ENCODE assay signal across 8 mouse cellular contexts in genomic region chr15:84216461-84217084, GRCm38 (mm10). TPM values are rescaled to one million over a fixed set of nuclear protein-coding genes. Genes with fewer than 3 reads are reported as not detected.
DNase-seq lines count a peak whose midpoint lies in the region; ATAC-seq and TF ChIP-seq lines count a peak whose summit lies in the region.
"Had no signal": no experiment of that assay in that cellular context is flagged by ENCODE, and none has a peak within 500 bp of the region (broad histone marks: within the 10 kb centered on the region; RNA-seq: fewer than 3 reads in every experiment).

No protein-coding gene starts in this region.

- TF ChIP-seq CTCF in intestine, postnatal 0 days (IDR thresholded peaks at IDR 0.05; ENCODE audit: low read depth): no peak

- H3K4me1 ChIP-seq in intestine, embryonic 15.5 days (replicated peaks): peaks cover 14% of the 10 kb centered on the region; the same call in 1 of the 2 replicates
- H3K4me1 ChIP-seq in intestine, postnatal 0 days (replicated peaks; ENCODE audit: control insufficient read depth, insufficient read depth, low read length): no peaks in the 10 kb centered on the region
- peaks cover 19% of the 10 kb centered on the region for H3K4me1 ChIP-seq in embryonic facial prominence, embryonic 11.5 days (ENCODE audit: control insufficient read depth, insufficient read depth, low read length)
- H3K4me1 ChIP-seq in midbrain, embryonic 16.5 days (ENCODE audit: control insufficient read depth, insufficient read depth, low read length): peaks cover 9% of the 10 kb centered on the region; the same call in 1 of the 2 replicates

- H3K9ac ChIP-seq in intestine, embryonic 15.5 days: no peak overlapping the region
- no peak overlapping the region for H3K9ac ChIP-seq in intestine, postnatal 0 days (ENCODE audit: low read depth, low read length)
- H3K9ac ChIP-seq in embryonic facial prominence, embryonic 11.5 days (replicated peaks; ENCODE audit: low read length): no peak overlapping the region
- H3K9ac ChIP-seq in midbrain, embryonic 16.5 days (ENCODE audit: low read depth, low read length): no peak overlapping the region
- H3K9ac ChIP-seq: limb, embryonic 15.5 days had no signal

- no peaks in the 10 kb centered on the region for H3K27me3 ChIP-seq in intestine, embryonic 15.5 days (replicated peaks)
- H3K27me3 ChIP-seq in intestine, postnatal 0 days (replicated peaks; ENCODE audit: control insufficient read depth, insufficient read depth, low read length): no peaks in the 10 kb centered on the region
- H3K27me3 ChIP-seq in embryonic facial prominence, embryonic 11.5 days (ENCODE audit: control insufficient read depth, insufficient read depth, low read length): no peaks in the 10 kb centered on the region
- H3K27me3 ChIP-seq in midbrain, embryonic 16.5 days (ENCODE audit: control insufficient read depth, insufficient read depth, low read depth, low read length): no peaks in the 10 kb centered on the region

- no peaks in the 10 kb centered on the region for H3K9me3 ChIP-seq in intestine, embryonic 15.5 days
- no peaks in the 10 kb centered on the region for H3K9me3 ChIP-seq in intestine, postnatal 0 days (ENCODE audit: control insufficient read depth)
- H3K9me3 ChIP-seq in embryonic facial prominence, embryonic 11.5 days (replicated peaks; ENCODE audit: control insufficient read depth, low read length): no peaks in the 10 kb centered on the region
- no peaks in the 10 kb centered on the region for H3K9me3 ChIP-seq in midbrain, embryonic 16.5 days (replicated peaks; ENCODE audit: control insufficient read depth, low read length, poor library complexity, severe bottlenecking)
- H3K9me3 ChIP-seq: limb, embryonic 15.5 days had no signal

- DNase-seq in embryonic facial prominence, embryonic 11.5 days (ENCODE audit: low spot score): peak; percentile 75
- DNase-seq in kidney, adult 9 months: peak; percentile 81
- DNase-seq in T-cell, adult 2 months (ENCODE audit: low spot score): no peak
- no peak for DNase-seq in left cerebral cortex, postnatal 14 days (ENCODE audit: low spot score in 2 of 2)

- 0 out of 2 replicates have a peak, but pooled peaks have one; percentile 17 for ATAC-seq in intestine, embryonic 15.5 days
- ATAC-seq in intestine, postnatal 0 days: no peak
- no peak for ATAC-seq in embryonic facial prominence, embryonic 11.5 days (replicated peaks; ENCODE audit: insufficient number of reproducible peaks, low FRiP score, low TSS enrichment, low read depth)
- ATAC-seq in midbrain, embryonic 16.5 days: no peak

- H3K4me2 ChIP-seq in intestine, embryonic 15.5 days (replicated peaks): no peak overlapping the region
- H3K4me2 ChIP-seq in intestine, postnatal 0 days (replicated peaks; ENCODE audit: low read depth): no peak overlapping the region
- H3K4me2 ChIP-seq in embryonic facial prominence, embryonic 11.5 days (ENCODE audit: low read depth, low read length): no peak overlapping the region
- no peak overlapping the region for H3K4me2 ChIP-seq in midbrain, embryonic 16.5 days (ENCODE audit: low read length)
- H3K4me2 ChIP-seq: limb, embryonic 15.5 days had no signal

- H3K36me3 ChIP-seq in intestine, embryonic 15.5 days: 0 out of 2 replicates have a peak, but pooled peaks cover 12% of the 10 kb centered on the region
- H3K36me3 ChIP-seq in intestine, postnatal 0 days (ENCODE audit: control insufficient read depth, insufficient read depth): peaks cover 14% of the 10 kb centered on the region; the same call in 1 of the 2 replicates
- H3K36me3 ChIP-seq in embryonic facial prominence, embryonic 11.5 days (replicated peaks; ENCODE audit: control insufficient read depth, insufficient read depth, low read depth, low read length): no peaks in the 10 kb centered on the region
- H3K36me3 ChIP-seq in midbrain, embryonic 16.5 days (ENCODE audit: control insufficient read depth, insufficient read depth, low read length): no peaks in the 10 kb centered on the region

- H3K27ac ChIP-seq in intestine, embryonic 15.5 days: peak overlapping the region; percentile 13; the same call in 1 of the 2 replicates
- H3K27ac ChIP-seq in intestine, postnatal 0 days (ENCODE audit: low read depth, low read length): no peak overlapping the region; the same call in 1 of the 2 replicates
- no peak overlapping the region for H3K27ac ChIP-seq in embryonic facial prominence, embryonic 11.5 days (replicated peaks; ENCODE audit: low read depth, low read length)
- peak overlapping the region; percentile 10; the same call in 1 of the 2 replicates for H3K27ac ChIP-seq in midbrain, embryonic 16.5 days (ENCODE audit: low read length)
- H3K27ac ChIP-seq: limb, embryonic 15.5 days had no signal

- intact Hi-C loops in left cerebral cortex, postnatal 14 days (cut with DNase I): no loop called here

- 21% methylated on average over 7 of the region's 7 CpGs for WGBS in intestine, embryonic 15.5 days
- 19% methylated on average over 7 of the region's 7 CpGs for WGBS in intestine, postnatal 0 days
- 14% methylated on average over 7 of the region's 7 CpGs for WGBS in embryonic facial prominence, embryonic 11.5 days
- 32% methylated on average over 7 of the region's 7 CpGs for WGBS in midbrain, embryonic 16.5 days

- no peak overlapping the region for H3K4me3 ChIP-seq in intestine, embryonic 15.5 days (replicated peaks)
- no peak overlapping the region for H3K4me3 ChIP-seq in intestine, postnatal 0 days (ENCODE audit: low read depth, low read length)
- H3K4me3 ChIP-seq in embryonic facial prominence, embryonic 11.5 days (ENCODE audit: low read depth, low read length): no peak overlapping the region
- H3K4me3 ChIP-seq in midbrain, embryonic 16.5 days (ENCODE audit: low read depth, low read length): no peak overlapping the region
- H3K4me3 ChIP-seq: limb, embryonic 15.5 days had no signal

RNA-seq across cellular contexts. Expression of gene Parvb, which starts 15.3 kb away (rescaled TPM):
- 3.2 and 3.9 TPM in 2 replicates for polyA plus RNA-seq in intestine, embryonic 15.5 days (2015; fragmentation: Nextera tagmentation; extraction: Ambion mirVana)
- polyA plus RNA-seq in intestine, postnatal 0 days (2015; fragmentation: Nextera tagmentation; extraction: Ambion mirVana): 2.6 and 2.8 TPM in 2 replicates
- polyA plus RNA-seq in embryonic facial prominence, embryonic 11.5 days (2014; fragmentation: Nextera tagmentation; extraction: Ambion mirVana): 6.0 and 7.3 TPM in 2 replicates
- 4.3 and 4.7 TPM in 2 replicates for polyA plus RNA-seq in midbrain, embryonic 16.5 days (2015; fragmentation: Nextera tagmentation; extraction: Ambion mirVana)
- 10 to 100 TPM; 28.4 to 28.7 TPM for total RNA-seq in left cerebral cortex, postnatal 14 days (2021)

RNA-seq across cellular contexts. Expression of gene Samm50, which starts 24.5 kb away (rescaled TPM):
- 148 and 151 TPM in 2 replicates for polyA plus RNA-seq in intestine, embryonic 15.5 days (2015; fragmentation: Nextera tagmentation; extraction: Ambion mirVana)
- 104 and 110 TPM in 2 replicates for polyA plus RNA-seq in intestine, postnatal 0 days (2015; fragmentation: Nextera tagmentation; extraction: Ambion mirVana)
- 84.3 and 85.7 TPM in 2 replicates for polyA plus RNA-seq in embryonic facial prominence, embryonic 11.5 days (2014; fragmentation: Nextera tagmentation; extraction: Ambion mirVana)
- 90.6 and 93.8 TPM in 2 replicates for polyA plus RNA-seq in midbrain, embryonic 16.5 days (2015; fragmentation: Nextera tagmentation; extraction: Ambion mirVana)
- total RNA-seq in left cerebral cortex, postnatal 14 days (2021): 10 to 100 TPM; 87.9 to 94.6 TPM

RNA-seq across cellular contexts. Expression of gene Pnpla3, which starts 48.9 kb away (rescaled TPM):
- 0.46 and 1.2 TPM in 2 replicates for polyA plus RNA-seq in intestine, embryonic 15.5 days (2015; fragmentation: Nextera tagmentation; extraction: Ambion mirVana)
- polyA plus RNA-seq in intestine, postnatal 0 days (2015; fragmentation: Nextera tagmentation; extraction: Ambion mirVana): 0.59 and 0.65 TPM in 2 replicates
- 0.79 and 0.91 TPM in 2 replicates for polyA plus RNA-seq in embryonic facial prominence, embryonic 11.5 days (2014; fragmentation: Nextera tagmentation; extraction: Ambion mirVana)
- 7.0 and 7.1 TPM in 2 replicates for polyA plus RNA-seq in midbrain, embryonic 16.5 days (2015; fragmentation: Nextera tagmentation; extraction: Ambion mirVana)
- 10 to 100 TPM in 1 of 2 experiments, 1 to 10 TPM in 1; 7.6 to 10.2 TPM for total RNA-seq in left cerebral cortex, postnatal 14 days (2021)

Comparison
In these comparisons a context has a peak if more than half of its experiments do, and no peak if none do; other contexts are left out.
1. H3K27ac ChIP-seq: peak in intestine, embryonic 15.5 days (single experiment) and midbrain, embryonic 16.5 days (single experiment); none in intestine, postnatal 0 days (single experiment) and embryonic facial prominence, embryonic 11.5 days (single experiment).
2. DNase-seq: peak in embryonic facial prominence, embryonic 11.5 days (single experiment) and kidney, adult 9 months (single experiment); none in T-cell, adult 2 months (single experiment) and left cerebral cortex, postnatal 14 days (0 of 2).